Mouse (Mus musculus) ES-E14 (cell line): ENCODE results near the gene Ankrd11.

Experiments
- CHD2 ChIP-seq: IDR thresholded peaks from 2 replicates; pipeline ENCODE4 v1.6.1; 2014; ENCODE audit warnings: mild to moderate bottlenecking, low read depth, low read length, inconsistent platforms
- ZC3H11A ChIP-seq: IDR thresholded peaks from 2 replicates; pipeline ENCODE4 v1.6.1; 2012; ENCODE audit warnings: low read depth, mild to moderate bottlenecking, inconsistent platforms, low read length, borderline replicate concordance

DNA sequence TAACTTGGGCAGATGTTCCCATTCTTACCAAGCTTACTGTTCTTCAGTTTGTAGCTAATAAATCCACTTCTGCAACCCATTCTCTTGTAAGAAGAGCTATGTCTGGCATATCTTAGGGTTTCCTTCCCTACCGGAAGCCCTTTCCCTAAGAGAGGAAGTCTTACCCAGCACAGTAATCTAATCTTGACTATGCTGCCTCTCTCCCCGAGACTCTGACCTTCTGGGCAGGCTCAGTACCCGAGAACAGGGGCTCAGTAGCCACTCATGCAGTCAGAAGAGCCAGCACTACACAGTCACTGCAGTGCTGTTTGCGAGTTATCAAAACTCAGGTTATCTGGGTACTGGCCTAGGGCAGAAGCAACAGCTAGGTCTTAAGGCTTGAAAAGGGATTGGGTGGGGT, 144.1 kb downstream of the Ankrd11 start:
- TF ChIP-seq CHD2 (no peak), ZC3H11A (no peak)
